Mouse (Mus musculus) limb, embryonic 13.5 days (tissue): ENCODE results near the gene Gm21994. TPM values are rescaled to one million over a fixed set of nuclear protein-coding genes. Genes with fewer than 3 reads are reported as not detected.
"Not testable (repeated sequence)": the region's sequence is repeated elsewhere in the genome, so short reads cannot be mapped to it uniquely, and the experiment has no call there.

ENCODE experiments used
- ATAC-seq: fragments of 200-750 bp; cut with Nextera tagmentation; 2 replicates; pipeline ENCODE4 v1.8.0; 2017; ENCODE audit warnings: low read depth, moderate number of reproducible peaks, moderate TSS enrichment; ENCODE audit not compliant: low FRiP score
- H3K27ac ChIP-seq: fragments of 300-500 bp; sonication (generic); 2 replicates; pipeline ENCODE4 v1.5.1; 2015; ENCODE audit warnings: inconsistent platforms, mild to moderate bottlenecking, moderate library complexity
- H3K27me3 ChIP-seq: fragments of 300-500 bp; sonication (generic); 2 replicates; pipeline ENCODE4 v1.6.1; 2015; ENCODE audit warnings: mild to moderate bottlenecking, inconsistent platforms
- H3K36me3 ChIP-seq: fragments of 300-500 bp; sonication (generic); 2 replicates; pipeline ENCODE4 v1.6.1; 2015; ENCODE audit warnings: inconsistent platforms, mild to moderate bottlenecking, moderate library complexity
- H3K4me1 ChIP-seq: fragments of 300-500 bp; sonication (generic); 2 replicates; pipeline ENCODE4 v1.6.1; 2015; ENCODE audit warnings: inconsistent platforms
- H3K4me2 ChIP-seq: fragments of 300-500 bp; sonication (generic); replicated peaks from 2 replicates; pipeline ENCODE4 v1.6.1; 2015; ENCODE audit warnings: inconsistent platforms, mild to moderate bottlenecking, moderate library complexity
- H3K4me3 ChIP-seq: fragments of 300-500 bp; sonication (generic); 2 replicates; pipeline ENCODE4 v1.5.1; 2015; ENCODE audit warnings: moderate library complexity, mild to moderate bottlenecking, inconsistent platforms
- H3K9ac ChIP-seq: fragments of 300-500 bp; sonication (generic); 2 replicates; pipeline ENCODE4 v1.6.1; 2015; ENCODE audit warnings: mild to moderate bottlenecking, inconsistent platforms
- H3K9me3 ChIP-seq: fragments of 300-500 bp; sonication (generic); 2 replicates; pipeline ENCODE4 v1.6.1; 2016; ENCODE audit warnings: inconsistent platforms
- WGBS: fragments of 180-500 bp; shearing (Covaris S2); methylation state at CpG from one replicate; pipeline ENCODE4 v1.1.7; 2015; 5-methylcytosine and 5-hydroxymethylcytosine counted together
- polyA plus RNA-seq: library from polyadenylated mRNA; unstranded; fragments of >200 nt; fragmentation: Nextera tagmentation; extraction: Ambion mirVana; gene quantifications from 2 replicates; pipeline ENCODE4 v1.2.1, GENCODE M21; 2015

Gene Gm21994
- 6.4 and 7.4 TPM in 2 replicates for polyA plus RNA-seq

GRCm38 (mm10) chr2:150255491-150255890 is at the start of gene Gm21994:
Gene Gm21994, minus strand, starts transcription at chr2:150255591.
- ATAC-seq, H3K4me3 ChIP-seq, H3K27me3 ChIP-seq, H3K9me3 ChIP-seq, H3K9ac ChIP-seq, H3K4me2 ChIP-seq, H3K4me1 ChIP-seq, H3K36me3 ChIP-seq, H3K27ac ChIP-seq: not testable (repeated sequence)
- 68% methylated on average over 2 of the region's 2 CpGs for WGBS

DNA sequence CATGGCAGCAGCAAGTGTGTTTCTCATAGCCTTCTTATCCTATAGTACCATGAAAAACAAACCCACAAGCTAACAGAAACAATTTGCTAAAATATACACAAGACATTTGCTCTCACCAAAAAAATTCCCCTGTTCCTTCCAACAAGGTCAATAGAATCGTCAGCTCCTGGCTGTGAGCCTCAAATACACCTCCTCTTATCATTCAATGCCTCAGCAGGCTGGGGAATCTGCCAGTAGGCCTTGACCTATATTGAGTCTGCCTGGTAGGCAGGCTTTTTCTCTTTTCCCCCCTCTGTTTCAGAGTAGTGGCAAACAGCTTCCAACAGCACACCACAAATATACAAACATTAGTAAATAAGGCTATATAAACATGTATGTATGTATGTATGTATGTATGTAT is 43.7 kb upstream of the Gm21994 start:
- Histone ChIP-seq H3K4me3 (no peak overlapping the region), H3K27ac (no peak overlapping the region), H3K36me3 (no peaks in the 10 kb centered on the region), H3K27me3 (no peaks in the 10 kb centered on the region), H3K4me1 (no peaks in the 10 kb centered on the region), H3K9ac (no peak overlapping the region), H3K4me2 (no peak overlapping the region), H3K9me3 (no peaks in the 10 kb centered on the region)
- ATAC-seq: no peak
- 64% methylated on average over 1 of the region's 1 CpGs for WGBS

- no peak for ATAC-seq
- no peaks in the 10 kb centered on the region for H3K9me3 ChIP-seq
- WGBS: 84% methylated on average over 6 of the region's 6 CpGs
Measured at GRCm38 (mm10) chr2:150293669-150294068, 38.3 kb upstream of the Gm21994 start.

GRCm38 (mm10) chr2:150257291-150257690 is 1.9 kb upstream of the Gm21994 start, which contains the start of gene Gm14124:
Gene Gm14124, plus strand, starts transcription at chr2:150257517.
- H3K27ac ChIP-seq, H3K9me3 ChIP-seq, ATAC-seq, H3K9ac ChIP-seq, H3K4me1 ChIP-seq, H3K27me3 ChIP-seq, H3K4me2 ChIP-seq, H3K36me3 ChIP-seq, H3K4me3 ChIP-seq: not testable (repeated sequence)
- 81% methylated on average over 4 of the region's 4 CpGs for WGBS

More at GRCm38 (mm10) chr2:150293669-150294068, 38.3 kb upstream of the Gm21994 start:
- H3K4me1 ChIP-seq: no peaks in the 10 kb centered on the region
- no peak overlapping the region for H3K4me3 ChIP-seq
- H3K27me3 ChIP-seq: no peaks in the 10 kb centered on the region
- no peaks in the 10 kb centered on the region for H3K36me3 ChIP-seq
- no peak overlapping the region for H3K9ac ChIP-seq
- no peak overlapping the region for H3K4me2 ChIP-seq
- no peak overlapping the region for H3K27ac ChIP-seq

DNA sequence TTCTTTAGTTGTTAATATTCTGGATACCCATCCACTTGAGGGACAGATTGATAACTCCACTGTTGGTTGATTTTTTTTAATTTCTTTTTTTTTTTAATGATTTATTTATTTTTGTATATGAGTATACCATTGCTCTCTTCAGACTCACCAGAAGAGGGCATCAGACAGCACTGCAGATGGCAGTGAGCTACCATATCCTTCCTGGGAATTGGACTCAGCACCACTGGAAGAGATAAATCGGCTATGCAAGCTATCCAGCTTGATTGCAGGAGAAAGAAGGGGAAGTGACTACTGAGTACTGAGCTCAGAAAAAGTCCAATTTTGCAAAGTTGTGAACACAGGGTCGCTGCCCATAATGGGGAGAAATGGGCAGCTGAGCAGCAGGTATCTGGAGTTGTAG is 1.5 kb upstream of the Gm21994 start:
- H3K4me3 ChIP-seq, H3K27me3 ChIP-seq, H3K4me1 ChIP-seq, H3K9ac ChIP-seq, H3K27ac ChIP-seq, H3K36me3 ChIP-seq, H3K4me2 ChIP-seq, H3K9me3 ChIP-seq, ATAC-seq: not testable (repeated sequence)
- WGBS: 82% methylated on average over 2 of the region's 2 CpGs

GRCm38 (mm10) chr2:150243211-150243610 is 12.2 kb downstream of the Gm21994 start:
- Histone ChIP-seq H3K4me1 (no peaks in the 10 kb centered on the region), H3K27ac (no peak overlapping the region), H3K9ac (no peak overlapping the region), H3K36me3 (peaks cover 28% of the 10 kb centered on the region), H3K4me2 (no peak overlapping the region), H3K27me3 (no peaks in the 10 kb centered on the region), H3K4me3 (no peak overlapping the region), H3K9me3 (peaks cover 21% of the 10 kb centered on the region)
- ATAC-seq: no peak
- WGBS: 86% methylated on average over 2 of the region's 2 CpGs

GRCm38 (mm10) chr2:150223263-150223662 is 32.1 kb downstream of the Gm21994 start:
- not testable (repeated sequence) for H3K27ac ChIP-seq, ATAC-seq, H3K4me1 ChIP-seq

GRCm38 (mm10) chr2:150218363-150218725 is 37.0 kb downstream of the Gm21994 start:
- WGBS: 11% methylated on average over 4 of the region's 4 CpGs
- peak overlapping the region; percentile 58 for H3K9ac ChIP-seq
- H3K4me3 ChIP-seq: peak overlapping the region; percentile 47
- H3K4me1 ChIP-seq, H3K27me3 ChIP-seq, ATAC-seq, H3K36me3 ChIP-seq, H3K9me3 ChIP-seq, H3K27ac ChIP-seq: not testable (repeated sequence)
- peak overlapping the region; percentile 56 for H3K4me2 ChIP-seq

More at GRCm38 (mm10) chr2:150223263-150223662, 32.1 kb downstream of the Gm21994 start:
- H3K4me3 ChIP-seq, H3K9ac ChIP-seq, H3K36me3 ChIP-seq, H3K4me2 ChIP-seq, H3K9me3 ChIP-seq, H3K27me3 ChIP-seq: not testable (repeated sequence)

DNA sequence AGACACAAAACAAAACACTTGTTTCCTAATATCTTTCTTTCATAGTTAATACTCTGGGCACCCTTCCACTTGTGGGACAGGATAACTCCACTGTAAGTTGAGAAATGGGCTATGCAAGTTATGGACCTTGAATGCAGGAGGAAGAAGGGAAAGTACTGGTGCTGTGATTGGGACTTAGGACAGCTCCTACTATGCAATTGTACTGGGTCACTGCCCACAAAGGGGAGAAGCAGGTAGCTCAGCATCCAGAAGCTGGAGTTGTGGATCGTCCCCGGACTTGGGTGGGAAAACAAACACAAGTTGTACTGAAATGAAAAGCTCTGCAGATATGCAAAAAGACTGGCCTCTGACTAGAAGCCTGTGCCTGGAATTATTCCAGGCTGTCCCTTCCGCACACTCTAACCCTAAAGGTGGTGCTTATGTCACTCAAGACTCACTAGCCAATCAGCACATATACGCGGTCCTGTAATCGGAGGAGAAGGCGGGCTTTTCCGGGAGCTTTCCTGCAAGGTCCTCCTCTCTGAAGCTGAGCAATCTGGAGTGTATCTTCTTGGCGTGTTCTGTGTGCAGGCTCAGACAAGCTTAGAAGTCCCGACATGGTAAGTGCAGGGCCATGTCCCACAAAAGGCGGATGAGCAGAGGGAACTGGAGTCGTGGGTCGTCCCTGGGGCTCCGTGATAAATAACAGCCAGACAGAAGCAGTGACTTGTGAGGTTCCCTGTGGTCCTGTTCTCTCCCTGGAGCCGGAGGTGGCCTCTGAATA is 37.6 kb downstream of the Gm21994 start, which contains the start of gene Zfp937:
Gene Zfp937 (plus strand): TSS at position 474 of the 763 bp plus-strand sequence.
- H3K9ac ChIP-seq: peak within 1 kb of the TSS; percentile 58
- ATAC-seq: peak; percentile 100
- not testable (repeated sequence) for H3K9me3 ChIP-seq, H3K4me1 ChIP-seq, H3K27ac ChIP-seq, H3K36me3 ChIP-seq, H3K27me3 ChIP-seq
- H3K4me2 ChIP-seq: peak within 1 kb of the TSS; percentile 56
- peak within 1 kb of the TSS; percentile 47 for H3K4me3 ChIP-seq
- 2% methylated on average over 15 of the region's 15 CpGs for WGBS

Other genes with a start within 250 kb of the Gm21994 start
- 6.7 and 7.2 TPM in 2 replicates for gene Zfp120, start 118.9 kb downstream of the Gm21994 start, polyA plus RNA-seq
- gene Gm10770, start 75.9 kb downstream of the Gm21994 start, polyA plus RNA-seq: not detected in 2 replicates
- not detected in 2 replicates for gene Gm14139, start 73.8 kb downstream of the Gm21994 start, polyA plus RNA-seq
- gene Zfp937, start 37.5 kb downstream of the Gm21994 start, polyA plus RNA-seq: 10.0 and 11.3 TPM in 2 replicates
- 0.09 TPM in 1 of 2 replicates, not detected in the other for gene Gm14124, start 1.9 kb upstream of the Gm21994 start, polyA plus RNA-seq
- gene Gm10130, start 68.1 kb upstream of the Gm21994 start, polyA plus RNA-seq: 4.0 and 4.7 TPM in 2 replicates
- gene 3300002I08Rik, start 107.2 kb upstream of the Gm21994 start, polyA plus RNA-seq: 9.4 and 11.7 TPM in 2 replicates
- 9.2 and 10.7 TPM in 2 replicates for gene Zfp442, start 195.9 kb upstream of the Gm21994 start, polyA plus RNA-seq
- 0.15 TPM in 1 of 2 replicates, not detected in the other for gene Zfp345, start 229.5 kb upstream of the Gm21994 start, polyA plus RNA-seq